Mouse (Mus musculus) MN1 (cell line): ENCODE results near the gene Dlg2.

Source experiments
- DNase-seq: peaks from one replicate; pipeline ENCODE4 v3.0.0-alpha.2; 2016; ENCODE audit warnings: low spot score

The Dlg2 gene

GRCm38 (mm10) chr7:91897509-91897908 lies 1421.0 kb downstream of the Dlg2 start:
- peak; percentile 8 for DNase-seq

GRCm38 (mm10) chr7:91902503-91902902 lies 1426.0 kb downstream of the Dlg2 start:
- no peak for DNase-seq

GRCm38 (mm10) chr7:91916809-91917208 lies 1440.3 kb downstream of the Dlg2 start:
- DNase-seq = no peak

GRCm38 (mm10) chr7:91919099-91919498 lies 1442.6 kb downstream of the Dlg2 start:
- no peak for DNase-seq

GRCm38 (mm10) chr7:91919738-91920137 lies 1443.3 kb downstream of the Dlg2 start:
- DNase-seq = no peak

- no peak for DNase-seq
Observed at GRCm38 (mm10) chr7:91934881-91935597, 1458.6 kb downstream of the Dlg2 start.

GRCm38 (mm10) chr7:91936193-91936592 lies 1459.7 kb downstream of the Dlg2 start:
- no peak for DNase-seq

GRCm38 (mm10) chr7:91943224-91943623 lies 1466.8 kb downstream of the Dlg2 start:
- no peak for DNase-seq

- no peak for DNase-seq
Observed at GRCm38 (mm10) chr7:91955584-91955983, 1479.1 kb downstream of the Dlg2 start.

GRCm38 (mm10) chr7:91962956-91963355 lies 1486.5 kb downstream of the Dlg2 start:
- DNase-seq = no peak

GRCm38 (mm10) chr7:91972970-91973369 lies 1496.5 kb downstream of the Dlg2 start:
- DNase-seq = no peak

- DNase-seq = no peak
Observed at GRCm38 (mm10) chr7:92003769-92004455, 1527.4 kb downstream of the Dlg2 start.

GRCm38 (mm10) chr7:92005681-92006425 lies 1529.4 kb downstream of the Dlg2 start:
- no peak for DNase-seq

- DNase-seq = no peak
Observed at GRCm38 (mm10) chr7:92008702-92009101, 1532.2 kb downstream of the Dlg2 start.

GRCm38 (mm10) chr7:92024928-92025327 lies 1548.5 kb downstream of the Dlg2 start:
- no peak for DNase-seq

- DNase-seq = no peak
Observed at GRCm38 (mm10) chr7:92025465-92026056, 1549.1 kb downstream of the Dlg2 start.

- peak; percentile 65 for DNase-seq
Observed at GRCm38 (mm10) chr7:92027049-92027448, 1550.6 kb downstream of the Dlg2 start.

GRCm38 (mm10) chr7:92034256-92034655 lies 1557.8 kb downstream of the Dlg2 start:
- DNase-seq = no peak

GRCm38 (mm10) chr7:92040187-92040586 lies 1563.7 kb downstream of the Dlg2 start:
- no peak for DNase-seq

GRCm38 (mm10) chr7:92040785-92041411 lies 1564.4 kb downstream of the Dlg2 start:
- no peak for DNase-seq

- DNase-seq = no peak
Observed at GRCm38 (mm10) chr7:92044966-92045365, 1568.5 kb downstream of the Dlg2 start.

- peak; percentile 11 for DNase-seq
Observed at GRCm38 (mm10) chr7:92047271-92047670, 1570.8 kb downstream of the Dlg2 start.
